Mouse (Mus musculus) spleen, adult 2 months (tissue): ENCODE measurements around the gene Golga5.

Source experiments
- CTCF ChIP-seq: fragments of 200-500 bp; IDR thresholded peaks from 2 replicates; pipeline ENCODE4 v1.5.1; 2011; ENCODE audit warnings: mild to moderate bottlenecking, inconsistent platforms; ENCODE audit not compliant: insufficient read depth, insufficient read length, insufficient replicate concordance; ENCODE audit errors: extremely low read depth
- POLR2A ChIP-seq: fragments of 200-500 bp; IDR thresholded peaks from 2 replicates; pipeline ENCODE4 v1.6.1; 2011; ENCODE audit warnings: low read depth, low read length, inconsistent platforms

DNA sequence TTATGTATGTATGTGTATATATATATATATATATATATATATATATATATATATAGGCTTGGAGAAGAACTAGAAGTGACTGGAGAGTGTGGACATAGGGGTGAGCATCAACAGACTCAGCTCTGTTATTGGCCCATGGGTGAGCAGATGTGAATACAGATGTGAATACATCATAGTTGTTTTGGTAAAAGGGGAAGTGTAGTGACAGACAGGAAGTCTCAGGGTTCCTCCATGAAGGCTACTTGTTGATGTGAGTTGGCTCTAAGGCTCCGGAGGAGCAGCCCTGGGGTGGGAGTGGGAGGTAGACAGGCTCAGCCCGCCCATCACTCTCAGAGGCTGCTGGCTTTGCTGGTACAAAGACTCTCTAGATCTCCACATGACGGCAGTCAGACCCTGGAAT lies 55.3 kb downstream of the Golga5 start:
- TF ChIP-seq CTCF (no peak), POLR2A (no peak)
